Mouse (Mus musculus) spleen, adult 18-20 months (tissue): ENCODE data around the gene Maged1.
A peak's percentile ranks its signal among the peaks of the same experiment; 100 is the strongest.
"Not testable (repeated sequence)": the region's sequence is repeated elsewhere in the genome, so short reads cannot be mapped to it uniquely, and the experiment has no call there.

Experiments used
- DNase-seq, 2 experiments: peaks; one replicate each; pipeline ENCODE4 v3.0.0; 2022; ENCODE audit warnings: mixed read lengths in 2 of 2

Maged1 gene

DNA sequence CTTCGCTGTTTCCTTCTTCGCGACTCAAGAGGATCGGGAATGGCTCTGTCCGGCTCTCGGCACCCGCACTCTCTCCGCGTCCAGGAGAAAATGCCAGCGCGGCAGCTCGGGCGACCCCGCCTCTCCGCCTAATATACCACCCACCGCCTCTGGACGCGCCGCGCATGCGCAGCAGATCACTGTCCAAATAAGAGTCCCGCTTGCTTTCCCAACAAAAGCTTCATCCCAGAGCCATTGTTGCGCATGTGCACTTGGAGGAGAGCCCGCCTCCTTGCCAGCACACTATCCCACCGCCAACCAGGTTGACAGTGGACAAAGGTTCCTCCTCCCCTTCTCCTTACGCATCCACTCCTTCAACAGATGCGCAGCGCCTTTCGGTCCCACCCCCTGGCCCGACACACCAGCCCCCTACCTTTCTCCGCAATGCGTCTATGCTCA lies at the start of gene Maged1:
Gene Maged1 (minus strand): TSS at position 226 of the 438 bp plus-strand sequence.
- peak; percentile 40 to 45 for DNase-seq

GRCm38 (mm10) chrX:94580251-94580650 lies 38.3 kb upstream of the Maged1 start:
- no peak for DNase-seq

GRCm38 (mm10) chrX:94564694-94565093 lies 22.8 kb upstream of the Maged1 start:
- no peak for DNase-seq

DNA sequence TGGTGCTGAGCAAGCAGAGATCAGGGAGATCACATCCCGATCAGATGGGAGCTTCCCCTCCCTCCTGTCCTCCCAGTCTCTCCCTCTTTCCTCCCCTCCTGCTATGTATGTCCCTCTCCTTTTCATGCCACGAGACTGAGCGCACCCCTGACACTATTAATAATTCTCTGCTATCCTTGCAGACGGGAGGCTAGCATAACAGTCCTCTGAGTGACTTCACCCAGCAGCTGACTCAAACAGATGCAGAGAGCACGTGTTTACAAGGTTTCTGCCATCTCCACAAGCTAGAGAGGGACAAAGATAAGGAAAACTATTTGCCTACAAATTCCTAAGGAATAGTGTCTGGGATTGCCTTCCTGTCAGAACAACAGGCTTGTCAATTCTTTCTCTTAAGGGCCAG lies 20.4 kb upstream of the Maged1 start:
- DNase-seq = no peak

DNA sequence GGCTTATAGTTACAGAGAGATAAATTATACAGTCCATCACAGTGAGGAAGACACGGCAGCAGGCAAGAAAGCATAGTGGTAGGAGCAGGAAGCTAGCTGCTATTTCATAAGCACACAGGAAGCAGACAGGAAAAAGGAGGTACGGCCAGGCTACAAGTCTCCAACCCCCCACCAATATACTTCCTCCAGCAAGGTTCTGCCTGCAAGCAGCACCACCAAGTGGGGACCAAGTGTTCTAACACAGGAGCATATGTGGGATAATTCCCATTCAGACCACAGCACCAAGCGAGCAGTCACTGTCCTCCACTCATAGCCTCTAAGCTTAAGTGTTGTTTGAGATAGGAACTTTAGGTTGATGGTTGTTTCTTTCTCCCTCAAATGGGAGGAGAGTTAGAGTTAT lies 6.3 kb upstream of the Maged1 start:
- no peak for DNase-seq

GRCm38 (mm10) chrX:94545941-94546340 lies 4.0 kb upstream of the Maged1 start:
- no peak for DNase-seq

- DNase-seq = peak in 1 of 2 experiments; percentile 4
Observed at GRCm38 (mm10) chrX:94544923-94545322, 3.0 kb upstream of the Maged1 start.

- no peak for DNase-seq
Observed at GRCm38 (mm10) chrX:94542536-94542935, 593 bp upstream of the Maged1 start.

DNA sequence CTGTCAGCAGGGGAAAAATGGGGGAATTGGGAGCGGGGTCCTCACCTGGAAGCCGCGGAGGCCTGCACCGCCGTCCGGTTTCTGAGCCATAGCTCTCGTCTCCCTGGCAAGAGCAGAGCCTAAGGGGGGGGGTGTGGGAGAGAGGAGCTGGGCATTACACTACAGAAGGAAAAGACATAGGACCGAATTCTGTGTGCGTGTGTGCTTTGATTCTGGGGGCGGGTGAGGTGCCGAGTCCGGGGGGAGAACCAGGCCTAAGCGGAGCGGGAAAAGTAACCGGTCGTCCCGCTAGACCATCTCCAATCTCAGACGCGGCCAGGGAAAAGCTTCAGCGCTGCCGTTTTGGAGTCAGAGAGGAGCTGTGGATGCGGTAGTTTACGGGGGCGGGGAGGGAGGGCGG lies 737 bp downstream of the Maged1 start:
- peak in 1 of 2 experiments; percentile 2 for DNase-seq

DNA sequence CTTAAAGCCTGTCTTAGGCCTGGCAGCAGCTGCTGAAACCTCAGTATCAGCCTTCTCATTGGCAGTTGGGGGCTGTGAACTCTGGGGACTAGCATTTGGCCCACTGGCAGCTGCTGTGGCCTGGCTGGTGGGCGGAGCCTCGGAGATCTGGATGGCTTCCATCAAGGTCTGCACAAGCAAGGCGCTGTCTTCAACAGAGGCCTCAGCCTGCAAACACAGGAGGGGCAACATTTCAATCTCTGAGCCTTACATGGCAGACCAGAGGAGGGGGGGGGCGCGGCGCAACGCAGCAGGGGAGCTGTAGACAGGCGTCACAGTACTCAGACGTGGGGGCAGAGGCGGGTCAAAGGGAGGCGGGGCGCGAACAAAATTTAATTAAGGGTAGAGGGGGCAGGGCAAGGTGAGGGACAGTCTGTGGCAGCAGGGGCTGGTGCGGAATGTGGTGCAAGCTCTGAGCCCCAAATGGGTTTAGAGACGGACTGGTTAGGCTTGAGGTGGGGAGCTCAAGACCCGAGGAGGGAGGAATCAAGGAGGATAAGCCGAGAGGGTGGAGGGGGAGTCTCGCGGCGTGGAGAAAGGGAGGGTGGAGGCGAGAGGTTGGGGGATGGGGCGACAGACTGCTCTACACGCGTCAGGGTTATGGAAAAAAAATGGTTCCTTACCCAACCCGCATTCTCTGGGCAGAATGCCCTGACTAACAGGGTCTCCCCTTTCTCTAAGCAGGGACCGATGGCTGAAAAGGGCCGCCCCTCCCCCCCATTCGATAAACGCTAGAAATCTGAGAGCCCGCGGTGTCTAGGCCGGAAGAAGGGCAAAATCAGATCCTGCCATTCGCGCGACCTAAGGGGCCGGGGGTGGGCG lies 1.4 kb downstream of the Maged1 start:
- peak in 1 of 2 experiments; percentile 21 for DNase-seq

GRCm38 (mm10) chrX:94534346-94534745 lies 7.6 kb downstream of the Maged1 start:
- DNase-seq = no peak

- no peak for DNase-seq
Observed at GRCm38 (mm10) chrX:94530301-94530700, 11.6 kb downstream of the Maged1 start.

- DNase-seq = no peak
Observed at GRCm38 (mm10) chrX:94522166-94522565, 19.8 kb downstream of the Maged1 start.

GRCm38 (mm10) chrX:94508442-94508819 lies 33.5 kb downstream of the Maged1 start:
- no peak for DNase-seq

GRCm38 (mm10) chrX:94507698-94508441 lies 34.1 kb downstream of the Maged1 start:
- DNase-seq = not testable (repeated sequence)

- DNase-seq = no peak
Observed at GRCm38 (mm10) chrX:94486001-94486792, 55.7 kb downstream of the Maged1 start.
